Mouse (Mus musculus): ENCODE data around the gene Car6. TPM values are rescaled to one million over a fixed set of nuclear protein-coding genes. Genes with fewer than 3 reads are reported as not detected.

The Car6 gene
- polyA plus RNA-seq, 1 experiment from 2014 or later, result not detected

DNA sequence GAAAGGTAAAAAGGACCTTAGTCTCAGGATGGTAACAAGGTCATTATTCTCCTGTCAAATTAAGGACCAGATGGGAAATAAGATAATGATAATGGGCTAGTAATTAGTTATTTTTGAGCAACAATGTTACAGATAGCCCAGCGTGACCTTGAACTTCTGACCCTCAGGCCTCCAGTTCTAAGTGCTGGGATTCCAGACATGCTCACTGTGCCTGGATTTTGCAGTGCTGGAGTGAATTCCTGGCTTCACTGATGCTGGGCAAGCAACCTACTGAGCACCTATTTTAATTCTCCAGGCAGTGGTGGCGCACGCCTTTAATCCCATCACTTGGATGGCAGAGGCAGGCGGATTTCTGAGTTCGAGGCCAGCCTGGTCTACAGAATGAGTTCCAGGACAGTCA is 8.6 kb upstream of the Car6 start:
- Histone ChIP-seq H3K9me3 (ENCODE audit: control insufficient read depth, low read length) (no peaks in the 10 kb centered on the region), H3K4me2 (ENCODE audit: low read depth, low read length) (no peak overlapping the region), H3K36me3 (ENCODE audit: control insufficient read depth, insufficient read depth, low read length) (no peaks in the 10 kb centered on the region), H3K9ac (replicated peaks; ENCODE audit: low read depth, low read length) (no peak overlapping the region), H3K27me3 (ENCODE audit: control insufficient read depth, insufficient read depth, low read length) (no peaks in the 10 kb centered on the region), H3K27ac (ENCODE audit: low read depth, low read length) (no peak overlapping the region), H3K4me3 (ENCODE audit: low read depth, low read length) (no peak overlapping the region), H3K4me1 (ENCODE audit: control insufficient read depth, insufficient read depth, low read length) (no peaks in the 10 kb centered on the region)
- no peak for ATAC-seq (ENCODE audit: low read depth)
- 94% methylated on average over 5 of the region's 5 CpGs for WGBS

DNA sequence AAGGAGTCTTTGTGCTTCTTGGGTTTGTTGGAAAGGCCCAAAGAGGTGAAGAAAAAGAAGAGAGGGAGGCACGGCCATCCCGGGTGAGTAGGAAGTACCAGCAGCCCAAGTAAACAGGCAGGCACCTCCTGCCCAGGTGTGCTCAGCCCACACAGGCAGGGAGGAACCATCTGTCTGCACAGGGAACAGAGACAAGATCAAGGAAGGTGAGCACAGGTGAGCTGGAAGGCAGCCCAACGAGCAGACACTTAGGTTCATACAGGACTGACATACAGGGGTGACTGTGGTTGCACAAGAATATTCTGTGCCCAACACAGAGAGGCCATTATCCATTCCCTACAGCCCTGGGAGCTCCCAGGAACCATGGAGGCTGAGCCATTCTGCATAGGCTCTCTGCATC is 3.7 kb upstream of the Car6 start:
- WGBS, result 88% methylated on average over 3 of the region's 3 CpGs
- Histone ChIP-seq H3K4me1 (ENCODE audit: control insufficient read depth, insufficient read depth, low read length) (no peaks in the 10 kb centered on the region), H3K27ac (ENCODE audit: low read depth, low read length) (no peak overlapping the region), H3K36me3 (ENCODE audit: control insufficient read depth, insufficient read depth, low read length) (no peaks in the 10 kb centered on the region), H3K4me2 (ENCODE audit: low read depth, low read length) (no peak overlapping the region), H3K9ac (replicated peaks; ENCODE audit: low read depth, low read length) (no peak overlapping the region), H3K4me3 (ENCODE audit: low read depth, low read length) (no peak overlapping the region), H3K9me3 (ENCODE audit: control insufficient read depth, low read length) (no peaks in the 10 kb centered on the region), H3K27me3 (ENCODE audit: control insufficient read depth, insufficient read depth, low read length) (no peaks in the 10 kb centered on the region)
- no peak for ATAC-seq (ENCODE audit: low read depth)

DNA sequence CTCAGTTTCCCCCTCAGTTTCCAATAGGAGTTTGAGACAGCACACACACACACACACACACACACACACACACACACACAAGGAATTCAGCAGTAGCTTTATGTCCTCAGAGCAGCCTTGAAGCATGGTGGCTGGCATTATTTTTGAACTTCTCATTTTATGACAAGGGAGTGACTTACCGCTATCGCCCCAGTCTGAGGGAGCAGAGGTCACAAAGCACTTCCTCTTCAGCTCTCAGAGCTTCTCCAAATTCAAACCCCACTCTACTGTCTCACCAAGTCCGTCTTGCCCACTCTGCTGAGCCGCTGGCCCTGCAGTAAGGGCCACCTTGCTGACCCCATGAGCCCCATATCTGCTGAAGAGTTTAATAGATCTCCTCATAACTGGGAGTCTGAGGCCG is 1.6 kb upstream of the Car6 start:
- Histone ChIP-seq H3K4me3 (ENCODE audit: low read depth, low read length) (no peak overlapping the region), H3K27me3 (ENCODE audit: control insufficient read depth, insufficient read depth, low read length) (no peaks in the 10 kb centered on the region), H3K9ac (replicated peaks; ENCODE audit: low read depth, low read length) (no peak overlapping the region), H3K4me1 (ENCODE audit: control insufficient read depth, insufficient read depth, low read length) (no peaks in the 10 kb centered on the region), H3K9me3 (ENCODE audit: control insufficient read depth, low read length) (no peaks in the 10 kb centered on the region), H3K36me3 (ENCODE audit: control insufficient read depth, insufficient read depth, low read length) (no peaks in the 10 kb centered on the region), H3K27ac (ENCODE audit: low read depth, low read length) (no peak overlapping the region), H3K4me2 (ENCODE audit: low read depth, low read length) (no peak overlapping the region)
- WGBS, result 89% methylated on average over 5 of the region's 5 CpGs
- ATAC-seq (ENCODE audit: low read depth), result no peak

DNA sequence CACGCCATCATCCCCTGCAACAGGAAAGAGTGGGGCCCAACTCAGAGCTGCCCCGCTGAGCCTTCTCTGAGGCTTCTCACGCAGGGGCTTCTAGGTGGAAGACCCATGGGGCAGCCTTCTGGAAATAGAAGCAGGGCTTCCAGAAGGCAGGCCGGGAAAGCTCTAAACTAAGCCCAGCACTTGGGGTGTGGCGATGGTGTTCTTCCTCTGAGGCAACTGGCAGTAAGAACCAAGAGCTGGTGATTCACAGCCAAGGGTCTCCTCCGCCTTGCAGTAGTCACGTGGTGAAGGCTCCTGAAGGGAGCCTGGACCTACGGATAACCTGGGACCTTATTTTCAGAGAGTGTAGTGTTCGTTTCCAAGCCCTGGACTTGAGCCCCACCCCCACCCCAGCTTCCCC is 2.9 kb downstream of the Car6 start:
- WGBS, result 83% methylated on average over 9 of the region's 9 CpGs
- ATAC-seq (ENCODE audit: low read depth), result no peak
- no peaks in the 10 kb centered on the region for H3K36me3 ChIP-seq (ENCODE audit: control insufficient read depth, insufficient read depth, low read length)
- no peak overlapping the region for H3K4me2 ChIP-seq (ENCODE audit: low read depth, low read length)
- no peak overlapping the region for H3K9ac ChIP-seq (replicated peaks; ENCODE audit: low read depth, low read length)
- no peak overlapping the region for H3K4me3 ChIP-seq (ENCODE audit: low read depth, low read length)
- no peaks in the 10 kb centered on the region for H3K27me3 ChIP-seq (ENCODE audit: control insufficient read depth, insufficient read depth, low read length)
- no peaks in the 10 kb centered on the region for H3K4me1 ChIP-seq (ENCODE audit: control insufficient read depth, insufficient read depth, low read length)
- no peak overlapping the region for H3K27ac ChIP-seq (ENCODE audit: low read depth, low read length)
- H3K9me3 ChIP-seq (ENCODE audit: control insufficient read depth, low read length), result no peaks in the 10 kb centered on the region

- Histone ChIP-seq H3K9me3 (ENCODE audit: control insufficient read depth, low read length) (no peaks in the 10 kb centered on the region), H3K27ac (ENCODE audit: low read depth, low read length) (no peak overlapping the region), H3K4me3 (ENCODE audit: low read depth, low read length) (no peak overlapping the region), H3K36me3 (ENCODE audit: control insufficient read depth, insufficient read depth, low read length) (no peaks in the 10 kb centered on the region), H3K4me2 (ENCODE audit: low read depth, low read length) (no peak overlapping the region), H3K27me3 (ENCODE audit: control insufficient read depth, insufficient read depth, low read length) (no peaks in the 10 kb centered on the region), H3K4me1 (ENCODE audit: control insufficient read depth, insufficient read depth, low read length) (no peaks in the 10 kb centered on the region), H3K9ac (replicated peaks; ENCODE audit: low read depth, low read length) (no peak overlapping the region)
- ATAC-seq (ENCODE audit: low read depth), result no peak
- WGBS, result 36% methylated on average over 1 of the region's 1 CpGs
Observed at GRCm38 (mm10) chr4:150193915-150194314, 7.2 kb downstream of the Car6 start.

DNA sequence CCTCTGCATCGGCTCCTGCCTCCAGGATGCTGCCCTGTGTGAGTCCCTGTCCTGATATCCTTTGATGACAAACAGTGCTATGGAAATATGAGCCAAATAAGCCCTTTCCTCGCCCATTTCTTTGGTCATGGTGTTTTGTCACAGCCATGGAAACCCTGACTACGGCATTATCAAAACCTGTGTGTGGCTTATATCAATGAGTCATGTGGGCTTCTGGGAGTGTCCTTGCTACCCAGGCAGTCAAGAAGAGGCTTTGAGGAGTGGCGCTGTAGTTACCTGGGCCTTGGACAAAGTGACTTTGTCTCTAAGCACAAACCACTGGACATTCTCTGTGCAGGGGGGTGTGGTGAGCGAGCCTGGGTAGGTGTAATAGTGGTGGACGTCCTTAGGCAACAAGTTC is 8.9 kb downstream of the Car6 start:
- Histone ChIP-seq H3K9ac (replicated peaks; ENCODE audit: low read depth, low read length) (no peak overlapping the region), H3K27ac (ENCODE audit: low read depth, low read length) (no peak overlapping the region), H3K4me2 (ENCODE audit: low read depth, low read length) (no peak overlapping the region), H3K4me3 (ENCODE audit: low read depth, low read length) (no peak overlapping the region), H3K9me3 (ENCODE audit: control insufficient read depth, low read length) (no peaks in the 10 kb centered on the region), H3K4me1 (ENCODE audit: control insufficient read depth, insufficient read depth, low read length) (no peaks in the 10 kb centered on the region), H3K27me3 (ENCODE audit: control insufficient read depth, insufficient read depth, low read length) (no peaks in the 10 kb centered on the region), H3K36me3 (ENCODE audit: control insufficient read depth, insufficient read depth, low read length) (no peaks in the 10 kb centered on the region)
- WGBS, result 82% methylated on average over 6 of the region's 6 CpGs
- no peak for ATAC-seq (ENCODE audit: low read depth)

DNA sequence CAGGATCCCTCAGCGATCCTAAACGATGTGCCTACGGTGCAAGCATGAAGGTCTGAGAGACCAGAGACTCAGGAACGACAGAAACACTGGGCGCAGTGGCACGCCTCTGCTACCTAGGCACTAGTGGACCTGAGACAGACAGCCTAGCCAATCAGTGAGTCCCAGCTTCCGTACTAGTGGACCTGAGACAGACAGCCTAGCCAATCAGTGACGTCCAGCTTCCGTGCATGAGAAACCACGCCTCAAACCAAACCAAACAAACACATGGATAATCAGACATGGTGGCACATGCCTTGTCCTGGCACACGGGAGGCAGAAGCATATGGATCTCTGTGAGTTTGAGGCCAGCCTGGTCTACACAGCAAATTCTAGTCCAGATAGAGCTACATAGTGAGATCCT is 12.9 kb downstream of the Car6 start:
- WGBS, result 54% methylated on average over 11 of the region's 11 CpGs
- Histone ChIP-seq H3K27me3 (ENCODE audit: control insufficient read depth, insufficient read depth, low read length) (no peaks in the 10 kb centered on the region), H3K27ac (ENCODE audit: low read depth, low read length) (no peak overlapping the region), H3K4me3 (ENCODE audit: low read depth, low read length) (no peak overlapping the region), H3K4me1 (ENCODE audit: control insufficient read depth, insufficient read depth, low read length) (no peaks in the 10 kb centered on the region), H3K9me3 (ENCODE audit: control insufficient read depth, low read length) (no peaks in the 10 kb centered on the region), H3K9ac (replicated peaks; ENCODE audit: low read depth, low read length) (no peak overlapping the region), H3K36me3 (ENCODE audit: control insufficient read depth, insufficient read depth, low read length) (no peaks in the 10 kb centered on the region), H3K4me2 (ENCODE audit: low read depth, low read length) (no peak overlapping the region)
- ATAC-seq (ENCODE audit: low read depth), result no peak

DNA sequence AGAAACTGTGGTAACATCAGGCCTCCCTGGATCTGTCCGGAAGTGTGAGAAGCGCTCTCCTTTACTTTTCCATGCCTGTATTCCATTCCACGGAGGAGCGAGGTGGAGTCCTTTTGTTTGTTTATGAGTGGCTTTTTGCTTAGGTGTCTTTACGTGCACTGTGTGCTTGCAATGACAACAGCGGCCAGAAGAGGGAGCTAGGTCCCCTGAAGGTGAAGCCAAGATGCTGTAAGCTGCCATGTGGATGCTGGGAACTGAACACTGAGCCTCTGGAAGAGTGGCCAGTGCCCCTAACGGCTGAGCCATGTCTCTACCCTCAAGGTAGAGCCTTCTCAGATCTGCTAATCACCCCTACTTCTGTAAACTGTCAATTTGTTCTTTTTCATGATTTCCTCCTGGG is 19.8 kb downstream of the Car6 start:
- Histone ChIP-seq H3K4me1 (ENCODE audit: control insufficient read depth, insufficient read depth, low read length) (no peaks in the 10 kb centered on the region), H3K4me3 (ENCODE audit: low read depth, low read length) (no peak overlapping the region), H3K9me3 (ENCODE audit: control insufficient read depth, low read length) (no peaks in the 10 kb centered on the region; the same call in 1 of the 2 replicates), H3K36me3 (ENCODE audit: control insufficient read depth, insufficient read depth, low read length) (no peaks in the 10 kb centered on the region), H3K9ac (replicated peaks; ENCODE audit: low read depth, low read length) (no peak overlapping the region), H3K27me3 (ENCODE audit: control insufficient read depth, insufficient read depth, low read length) (no peaks in the 10 kb centered on the region), H3K27ac (ENCODE audit: low read depth, low read length) (no peak overlapping the region), H3K4me2 (ENCODE audit: low read depth, low read length) (no peak overlapping the region)
- ATAC-seq (ENCODE audit: low read depth), result no peak
- 93% methylated on average over 7 of the region's 7 CpGs for WGBS

- 64% methylated on average over 4 of the region's 4 CpGs for WGBS
- Histone ChIP-seq H3K4me3 (ENCODE audit: low read depth, low read length) (no peak overlapping the region), H3K9ac (replicated peaks; ENCODE audit: low read depth, low read length) (no peak overlapping the region), H3K9me3 (ENCODE audit: control insufficient read depth, low read length) (no peaks in the 10 kb centered on the region; the same call in 1 of the 2 replicates), H3K4me2 (ENCODE audit: low read depth, low read length) (no peak overlapping the region), H3K36me3 (ENCODE audit: control insufficient read depth, insufficient read depth, low read length) (no peaks in the 10 kb centered on the region), H3K27ac (ENCODE audit: low read depth, low read length) (no peak overlapping the region), H3K27me3 (ENCODE audit: control insufficient read depth, insufficient read depth, low read length) (no peaks in the 10 kb centered on the region), H3K4me1 (ENCODE audit: control insufficient read depth, insufficient read depth, low read length) (no peaks in the 10 kb centered on the region)
- ATAC-seq (ENCODE audit: low read depth), result no peak
Observed at GRCm38 (mm10) chr4:150178131-150178530, 23.0 kb downstream of the Car6 start.

- Histone ChIP-seq H3K9me3 (ENCODE audit: control insufficient read depth, low read length) (no peaks in the 10 kb centered on the region; the same call in 1 of the 2 replicates), H3K4me1 (ENCODE audit: control insufficient read depth, insufficient read depth, low read length) (no peaks in the 10 kb centered on the region), H3K27ac (ENCODE audit: low read depth, low read length) (no peak overlapping the region), H3K36me3 (ENCODE audit: control insufficient read depth, insufficient read depth, low read length) (no peaks in the 10 kb centered on the region), H3K9ac (replicated peaks; ENCODE audit: low read depth, low read length) (no peak overlapping the region), H3K27me3 (ENCODE audit: control insufficient read depth, insufficient read depth, low read length) (no peaks in the 10 kb centered on the region), H3K4me3 (ENCODE audit: low read depth, low read length) (no peak overlapping the region), H3K4me2 (ENCODE audit: low read depth, low read length) (no peak overlapping the region)
- ATAC-seq (ENCODE audit: low read depth), result no peak
- 82% methylated on average over 8 of the region's 8 CpGs for WGBS
Observed at GRCm38 (mm10) chr4:150177122-150177521, 24.0 kb downstream of the Car6 start.

All from neural tube, embryonic 14.5 days (tissue).